Mouse (Mus musculus) neural tube, postnatal 0 days (tissue): ENCODE measurements around the gene Cog7. TPM values are rescaled to one million over a fixed set of nuclear protein-coding genes. Genes with fewer than 3 reads are reported as not detected.

Experiments
- polyA plus RNA-seq: library from polyadenylated mRNA; unstranded; fragments of >200 nt; fragmentation: Nextera tagmentation; extraction: Ambion mirVana; gene quantifications from 2 replicates; pipeline ENCODE4 v1.2.1, GENCODE M21; 2015

The Cog7 gene
- polyA plus RNA-seq: 23.6 and 29.4 TPM in 2 replicates

GRCm38 (mm10) chr7:121981307-121981871, at the start of gene Cog7:
Gene Cog7 (minus strand): TSS chr7:121981711.

GRCm38 (mm10) chr7:122020667-122021354, 39.3 kb upstream of the Cog7 start, which contains the start of gene Gga2:
Gene Gga2 (minus strand): TSS chr7:122021222.

GRCm38 (mm10) chr7:121864858-121865585, 116.5 kb downstream of the Cog7 start, which contains the start of gene Scnn1b:
Gene Scnn1b (plus strand): TSS chr7:121865038.

Other genes starting within 250 kb of the Cog7 start
- 0.06 TPM in 1 of 2 replicates, not detected in the other for gene Scnn1g, start 247.2 kb downstream of the Cog7 start, polyA plus RNA-seq
- gene Scnn1b, start 116.7 kb downstream of the Cog7 start, polyA plus RNA-seq: 0.13 and 0.38 TPM in 2 replicates
- 24.6 and 25.7 TPM in 2 replicates for gene Gga2, start 39.5 kb upstream of the Cog7 start, polyA plus RNA-seq
- gene Ubfd1, start 85.5 kb upstream of the Cog7 start, polyA plus RNA-seq: 69.7 and 76.1 TPM in 2 replicates
- 7.1 and 7.5 TPM in 2 replicates for gene Ears2, start 85.6 kb upstream of the Cog7 start, polyA plus RNA-seq
- 874 and 958 TPM in 2 replicates for gene Ndufab1, start 120.2 kb upstream of the Cog7 start, polyA plus RNA-seq
- 3.4 and 3.7 TPM in 2 replicates for gene Palb2, start 151.3 kb upstream of the Cog7 start, polyA plus RNA-seq
- gene Dctn5, start 151.3 kb upstream of the Cog7 start, polyA plus RNA-seq: 143 and 150 TPM in 2 replicates
- gene Plk1, start 177.7 kb upstream of the Cog7 start, polyA plus RNA-seq: 7.1 and 7.2 TPM in 2 replicates
- 1.2 and 1.5 TPM in 2 replicates for gene Ern2, start 204.5 kb upstream of the Cog7 start, polyA plus RNA-seq
- gene Chp2, start 237.8 kb upstream of the Cog7 start, polyA plus RNA-seq: 1.4 and 2.2 TPM in 2 replicates